Mouse (Mus musculus): ENCODE results near the gene Stox2.
A peak's percentile ranks its signal among the peaks of the same experiment; 100 is the strongest.
"Not testable (repeated sequence)": the region's sequence is repeated elsewhere in the genome, so short reads cannot be mapped to it uniquely, and the experiment has no call there.

Stox2 gene

DNA sequence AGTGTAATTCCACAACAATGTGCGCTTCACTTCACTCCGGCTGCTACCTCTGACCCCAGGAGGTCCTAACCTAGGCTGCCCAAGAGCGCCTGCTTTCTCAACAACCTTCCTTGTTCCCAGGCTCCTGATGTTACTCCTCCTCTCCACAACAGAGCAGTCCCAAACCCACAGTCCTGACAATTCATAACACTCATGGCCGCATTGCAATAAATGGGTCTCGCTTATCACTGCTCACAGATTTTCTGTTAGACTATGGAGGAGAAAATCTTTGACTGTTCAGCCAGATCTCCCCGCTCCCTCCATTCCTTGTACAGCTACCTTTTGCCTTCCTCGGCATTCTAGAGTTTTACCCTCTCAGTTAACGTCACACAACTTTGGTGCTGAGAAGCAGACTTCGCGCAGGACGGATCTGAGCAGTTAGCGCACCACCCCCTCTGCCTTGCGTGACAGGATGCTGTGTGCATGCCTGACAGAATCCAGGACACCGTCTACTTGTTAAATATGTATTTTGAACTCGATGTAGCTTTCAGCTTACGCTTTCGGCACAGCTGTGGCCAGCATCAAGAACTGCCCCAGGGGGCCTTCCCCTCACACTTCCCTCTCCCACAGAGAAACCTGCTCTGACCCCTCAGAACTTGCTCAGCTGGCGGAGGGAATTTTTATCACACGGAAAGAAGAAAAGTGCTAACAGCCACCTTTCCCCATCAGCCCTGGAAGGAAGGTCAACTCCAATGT lies at the start of gene Stox2:
Stox2 (minus strand) TSS at position 51 of the 735 bp plus-strand sequence.
- no peak for DNase-seq (ENCODE audit: low spot score)

DNA sequence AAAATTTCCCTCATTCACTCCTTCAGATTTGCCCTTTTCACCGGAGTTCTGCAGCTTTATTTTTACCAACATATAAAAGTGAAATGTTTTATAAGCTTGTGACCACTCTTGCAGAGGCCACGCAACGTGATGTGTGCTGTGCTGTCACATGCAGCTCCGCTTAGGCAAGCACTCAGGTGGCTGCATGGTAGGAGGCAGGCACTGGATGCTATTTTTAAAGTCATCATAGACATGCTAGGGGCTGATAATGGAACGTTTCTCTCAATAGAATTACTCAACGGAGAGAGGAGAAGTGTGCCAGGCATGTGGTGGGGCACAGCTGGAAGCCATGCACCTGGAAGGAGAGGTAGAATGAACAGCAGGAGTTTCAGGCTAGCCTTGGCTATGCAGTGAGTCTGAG lies 49.3 kb upstream of the Stox2 start:
- no peak for DNase-seq (ENCODE audit: low spot score)

DNA sequence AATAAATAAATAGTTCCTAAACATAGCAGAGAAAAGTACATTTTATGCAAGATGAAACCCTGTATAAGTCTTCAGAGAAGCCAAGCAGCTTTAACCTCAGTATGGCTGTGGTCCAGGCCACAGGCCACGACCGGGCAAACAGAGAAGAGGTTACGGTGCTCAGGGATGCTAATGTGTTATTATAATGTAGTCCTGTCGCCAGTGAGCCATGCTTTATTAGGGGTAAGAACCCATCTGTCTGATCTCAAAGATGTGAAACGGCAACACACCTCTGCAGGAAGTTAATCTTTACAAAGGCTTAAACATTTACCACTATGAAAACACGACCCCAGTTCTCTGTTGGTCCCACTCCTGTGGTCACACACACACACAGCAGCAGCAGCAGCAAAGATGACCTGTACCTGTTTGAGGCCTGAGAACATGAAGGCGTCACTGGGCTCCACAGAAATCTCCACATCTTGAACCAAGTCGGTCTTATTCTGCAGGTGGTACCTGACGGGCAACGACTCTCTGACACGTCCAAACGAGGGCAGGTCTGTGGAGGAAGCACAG lies 48.5 kb upstream of the Stox2 start:
- no peak for DNase-seq (ENCODE audit: low spot score)

GRCm38 (mm10) chr8:47493106-47493505 lies 46.9 kb upstream of the Stox2 start:
- DNase-seq (ENCODE audit: low spot score), result no peak

DNA sequence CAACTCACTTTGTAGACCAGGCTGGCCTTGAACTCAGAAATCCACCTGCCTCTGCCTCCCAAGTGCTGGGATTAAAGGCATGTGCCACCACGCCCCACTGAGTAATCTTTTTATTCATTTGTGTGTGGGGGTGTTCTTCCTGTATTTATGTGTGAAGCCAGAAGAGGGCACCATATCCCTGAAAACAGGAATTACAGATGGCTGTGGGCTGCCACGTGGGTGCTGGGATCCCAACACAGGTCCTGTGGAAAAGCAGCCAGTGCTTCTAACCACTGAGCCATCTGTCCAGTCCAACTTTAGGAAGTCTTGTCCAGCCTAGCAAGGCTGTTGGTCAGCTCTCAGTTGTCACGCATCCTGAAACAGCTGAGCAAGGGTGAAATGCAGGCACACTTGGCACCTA lies 41.1 kb upstream of the Stox2 start:
- DNase-seq (ENCODE audit: low spot score), result no peak

DNA sequence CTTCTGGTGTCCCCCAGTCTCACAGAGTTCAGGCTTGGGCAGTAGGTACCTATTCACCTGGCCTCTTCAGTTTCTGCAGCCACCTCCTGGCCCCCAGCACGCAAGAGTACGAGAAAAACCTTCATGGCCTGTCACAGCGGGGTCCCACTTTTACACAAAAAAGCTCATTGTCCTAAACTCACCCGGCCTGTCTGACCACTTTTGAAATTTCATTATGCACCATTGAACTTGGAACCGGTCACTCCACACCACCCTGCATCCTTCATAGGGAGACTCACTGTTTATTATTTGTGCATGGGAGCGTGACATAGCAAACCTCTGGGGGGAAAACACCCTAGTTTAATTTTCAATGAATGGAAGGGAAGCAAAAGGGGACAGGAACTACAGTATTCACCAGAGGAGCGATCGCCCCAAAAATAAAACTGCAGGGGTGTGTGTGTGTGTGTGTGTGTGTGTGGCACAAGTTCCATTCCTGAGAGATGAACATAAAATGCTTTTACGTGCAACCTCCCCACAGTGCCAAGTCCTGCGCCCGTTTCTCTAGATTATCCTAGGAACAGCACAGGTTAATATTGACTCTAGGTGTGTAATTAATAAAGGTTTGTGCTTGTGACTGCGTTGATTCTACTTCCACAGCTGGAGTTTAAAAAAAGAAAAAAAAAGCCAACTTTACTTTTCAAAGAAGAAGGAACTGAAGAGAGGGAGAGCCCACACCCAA lies 36.4 kb upstream of the Stox2 start:
- no peak for DNase-seq (ENCODE audit: low spot score)

DNA sequence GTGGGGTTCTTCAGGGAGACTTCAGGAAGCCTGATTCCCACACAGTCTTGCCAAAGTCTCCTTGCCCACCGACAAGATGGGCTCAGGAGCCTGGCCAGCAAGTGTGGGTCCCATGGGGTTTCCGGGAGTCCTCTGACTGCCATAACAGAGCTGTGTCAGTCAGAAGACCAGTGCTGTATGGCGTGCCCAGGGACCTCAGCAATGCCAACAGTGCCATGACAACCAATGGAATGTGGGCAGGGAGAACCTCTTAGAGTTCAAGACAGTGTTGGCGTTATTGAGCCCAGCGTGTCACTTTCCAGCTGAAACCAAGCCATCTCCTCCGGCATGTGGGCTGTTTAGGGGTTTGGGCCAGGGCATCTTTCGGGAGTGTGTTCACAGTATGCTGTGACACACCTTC lies 33.9 kb upstream of the Stox2 start:
- no peak for DNase-seq (ENCODE audit: low spot score)

- peak; percentile 15 for DNase-seq (ENCODE audit: low spot score)
Observed at GRCm38 (mm10) chr8:47461650-47462049, 15.5 kb upstream of the Stox2 start.

DNA sequence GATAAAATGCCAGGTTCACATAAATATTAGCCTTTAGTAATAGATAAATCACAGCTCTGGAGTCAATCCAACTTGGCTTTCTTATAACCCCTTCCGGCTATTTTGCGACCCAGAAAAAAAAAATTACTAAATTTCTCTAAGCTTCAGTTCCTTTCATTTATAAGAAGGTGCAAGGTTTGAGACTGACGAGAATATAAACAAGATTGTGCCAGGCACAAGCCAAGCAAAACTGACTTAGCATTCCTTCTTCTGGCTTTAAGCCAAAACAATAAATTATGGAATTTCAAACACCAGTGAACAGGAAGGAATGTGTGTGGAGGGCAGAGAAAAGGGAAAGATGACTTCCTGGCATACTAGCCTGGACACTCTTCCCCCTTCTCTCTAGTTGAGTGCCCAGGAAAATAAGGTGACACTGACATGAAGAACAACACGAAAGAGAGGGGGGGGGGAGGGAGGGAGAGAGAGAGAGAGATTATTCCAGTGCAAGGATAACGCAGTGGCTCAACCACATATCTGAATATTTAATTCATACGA lies 13.1 kb upstream of the Stox2 start:
- DNase-seq (ENCODE audit: low spot score), result no peak

DNA sequence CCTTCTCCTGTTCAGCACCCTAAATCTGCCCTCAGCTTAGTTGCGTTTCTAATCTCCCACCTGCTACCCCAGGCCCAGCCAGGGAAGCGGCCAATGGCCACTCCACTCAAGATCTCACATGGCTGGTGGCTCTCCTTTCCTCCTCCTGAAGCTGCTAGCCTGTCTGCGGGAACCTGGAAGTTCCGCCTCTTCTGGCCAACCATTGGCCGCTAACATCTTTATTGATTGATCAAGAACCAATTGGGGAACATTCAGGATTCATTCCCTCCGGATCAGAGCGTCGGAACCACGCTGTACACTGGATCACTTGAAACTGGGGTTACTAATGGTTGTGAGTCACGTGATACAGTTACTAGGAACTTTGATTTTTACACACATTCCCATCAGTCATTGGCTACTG lies 12.4 kb upstream of the Stox2 start:
- DNase-seq (ENCODE audit: low spot score), result no peak

DNA sequence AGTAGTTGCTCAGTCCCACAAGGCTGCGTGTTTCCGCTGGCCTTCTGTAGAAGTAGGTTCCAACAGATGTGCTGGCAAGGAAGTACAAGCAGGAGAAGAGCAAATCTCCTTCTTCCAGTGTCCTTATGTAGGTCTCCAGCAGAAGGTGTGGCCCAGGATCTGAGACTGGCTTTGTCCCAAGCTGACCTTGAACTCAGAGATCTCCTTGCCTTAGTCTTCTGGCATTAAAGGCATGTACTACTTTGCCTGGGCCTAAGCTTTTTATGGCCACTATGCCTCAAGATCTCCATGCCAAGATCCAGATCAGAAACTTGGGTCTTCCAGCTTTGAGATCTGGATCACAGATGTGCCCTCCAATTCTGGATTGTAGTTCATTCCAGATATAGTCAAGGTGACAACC lies 3.0 kb upstream of the Stox2 start:
- DNase-seq (ENCODE audit: low spot score), result not testable (repeated sequence)

DNA sequence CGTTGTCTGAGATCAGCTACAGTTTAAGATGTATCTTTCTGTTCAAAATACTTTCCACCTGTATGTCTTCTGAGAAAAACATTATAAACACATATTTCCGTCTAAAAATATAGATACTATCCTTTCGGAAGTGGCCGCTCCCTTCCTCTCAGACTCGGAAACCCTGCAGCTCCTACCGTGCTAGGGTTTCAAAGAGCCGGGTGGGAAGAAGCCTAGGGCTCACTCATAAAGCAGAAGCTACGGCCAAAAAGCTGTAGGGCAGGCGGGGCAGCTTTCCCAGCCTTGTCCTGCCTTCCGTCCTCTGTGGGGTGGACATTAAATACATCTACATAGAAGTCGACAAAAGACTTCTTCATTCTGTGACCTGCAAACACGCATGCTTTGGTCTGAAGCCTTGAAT lies 6.9 kb downstream of the Stox2 start:
- no peak for DNase-seq (ENCODE audit: low spot score)

- no peak for DNase-seq (ENCODE audit: low spot score)
Observed at GRCm38 (mm10) chr8:47437976-47438375, 8.2 kb downstream of the Stox2 start.

DNA sequence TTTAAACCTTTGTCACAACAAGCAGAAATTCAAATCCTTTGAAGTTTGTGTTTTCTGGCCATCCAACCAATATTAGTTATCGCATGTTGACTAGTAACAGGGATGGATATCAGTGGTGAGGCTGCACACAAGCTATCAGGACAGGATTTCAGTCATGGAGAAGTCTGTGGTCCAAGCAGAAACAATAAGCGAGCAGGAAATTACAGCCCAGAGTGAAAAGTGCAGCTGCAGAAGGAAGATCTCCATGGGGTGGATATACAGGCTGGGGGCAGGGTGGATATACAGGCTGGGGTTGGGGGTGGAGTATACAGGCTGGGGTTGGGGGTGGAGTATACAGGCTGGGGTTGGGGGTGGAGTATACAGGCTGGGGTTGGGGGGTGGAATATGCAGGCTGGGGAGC lies 10.3 kb downstream of the Stox2 start:
- DNase-seq (ENCODE audit: low spot score), result no peak

GRCm38 (mm10) chr8:47435412-47435811 lies 10.8 kb downstream of the Stox2 start:
- DNase-seq (ENCODE audit: low spot score), result no peak

DNA sequence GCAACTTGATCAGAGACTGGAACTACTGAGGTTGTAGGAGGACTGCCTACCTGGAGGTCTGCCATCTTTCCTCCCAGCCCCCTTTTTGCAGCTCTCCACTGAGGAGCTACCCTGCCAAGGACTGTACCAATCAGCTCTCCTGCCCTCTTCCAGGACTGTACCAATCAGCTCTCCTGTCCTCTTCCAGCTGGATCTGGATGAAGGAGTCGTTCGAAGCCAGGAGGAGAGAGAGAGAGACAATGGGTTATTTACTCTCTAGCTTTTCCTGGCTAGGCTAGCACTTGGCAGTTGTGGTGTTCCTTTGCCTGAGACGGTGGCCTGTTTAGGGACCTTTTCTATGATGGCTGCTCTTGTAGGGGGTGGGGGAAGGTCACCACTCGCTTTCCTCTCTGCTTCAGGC lies 14.9 kb downstream of the Stox2 start:
- no peak for DNase-seq (ENCODE audit: low spot score)

DNA sequence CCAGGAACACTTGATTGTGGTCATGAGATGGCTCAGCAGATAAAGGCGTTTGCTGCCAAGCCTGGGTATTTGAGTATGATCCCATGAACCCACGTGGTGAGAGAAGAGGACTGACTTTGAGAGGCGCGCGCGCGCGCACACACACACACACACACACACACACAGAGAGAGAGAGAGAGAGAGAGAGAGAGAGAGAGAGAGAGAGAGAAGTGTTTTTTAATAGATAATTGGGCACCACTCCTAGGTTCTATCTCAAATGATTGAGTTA lies 32.0 kb downstream of the Stox2 start:
- DNase-seq (ENCODE audit: low spot score), result peak; percentile 51

- peak; percentile 59 for DNase-seq (ENCODE audit: low spot score)
Observed at GRCm38 (mm10) chr8:47413524-47414257, 32.5 kb downstream of the Stox2 start.

- DNase-seq (ENCODE audit: low spot score), result peak; percentile 53
Observed at GRCm38 (mm10) chr8:47412696-47413523, 33.3 kb downstream of the Stox2 start.

DNA sequence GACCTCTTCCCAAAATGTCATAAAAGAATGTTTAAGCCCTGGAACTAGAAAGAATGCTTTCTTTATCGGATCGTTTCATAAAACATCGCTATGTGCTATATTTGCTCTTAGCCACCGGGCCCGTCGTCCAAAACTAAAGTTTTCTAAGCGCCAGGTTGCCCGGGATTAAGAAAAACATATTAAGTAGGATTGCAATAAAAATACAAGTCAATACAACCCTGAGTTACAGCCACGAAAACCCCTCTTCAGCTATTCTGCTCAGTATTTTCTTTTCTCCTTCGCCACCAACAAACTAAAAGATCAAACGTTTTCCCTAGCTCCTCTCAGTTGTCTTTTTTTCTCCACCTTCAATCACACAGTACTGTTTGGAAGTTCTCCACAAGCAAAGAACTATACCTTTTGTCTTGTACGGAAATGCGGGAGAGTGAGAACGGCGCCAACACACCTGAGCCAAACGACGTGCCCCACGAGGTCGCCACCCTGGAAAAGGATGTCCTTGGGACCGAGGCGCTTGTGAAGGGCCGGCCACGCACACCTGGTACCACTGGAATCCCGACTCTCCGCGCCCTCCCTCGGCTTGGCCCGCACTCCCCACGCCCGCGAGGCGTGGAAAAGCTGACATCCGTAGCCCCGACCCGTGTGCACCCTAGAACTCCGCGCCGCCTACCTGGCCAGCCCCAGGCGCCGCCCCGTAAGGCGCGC lies 34.0 kb downstream of the Stox2 start:
- DNase-seq (ENCODE audit: low spot score), result peak; percentile 24

- DNase-seq (ENCODE audit: low spot score), result no peak
Observed at GRCm38 (mm10) chr8:47411321-47411720, 34.8 kb downstream of the Stox2 start.

Measured in embryo, embryonic 10 days (tissue).